Mouse (Mus musculus) olfactory bulb, adult 2 months (tissue): ENCODE results near the gene Wars.

ENCODE experiments used
- CTCF ChIP-seq: fragments of 200-500 bp; IDR thresholded peaks from 2 replicates; pipeline ENCODE4 v1.5.1; 2012; ENCODE audit warnings: low read depth, mild to moderate bottlenecking, low read length, moderate library complexity; ENCODE audit not compliant: insufficient read depth
- POLR2A ChIP-seq: fragments of 200-500 bp; IDR thresholded peaks from 2 replicates; pipeline ENCODE4 v1.6.1; 2012; ENCODE audit warnings: mild to moderate bottlenecking, low read depth, low read length, moderate library complexity; ENCODE audit not compliant: insufficient read depth

DNA sequence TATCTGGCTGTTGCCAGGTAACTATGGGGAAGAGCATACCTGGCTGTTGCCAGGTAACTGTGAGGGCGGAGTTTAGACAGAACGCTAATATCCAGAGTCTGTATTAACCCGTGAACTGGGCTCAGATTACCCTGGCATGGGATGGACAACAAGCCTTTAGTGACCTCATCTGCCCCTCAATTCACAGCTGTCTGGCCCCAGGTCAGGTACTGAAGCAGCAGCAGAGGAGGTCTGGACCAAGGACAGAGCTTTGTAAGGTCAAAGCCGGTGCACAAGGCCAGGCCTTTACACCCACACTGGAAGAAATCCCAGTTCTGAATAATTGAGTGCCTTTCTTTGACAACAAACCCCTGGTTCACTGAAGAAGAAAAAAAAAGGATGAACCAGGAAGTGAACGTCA, 64.3 kb downstream of the Wars start:
- TF ChIP-seq POLR2A, result no peak
- no peak for TF ChIP-seq CTCF
